Mouse (Mus musculus) cerebellum, adult 8-10 months (tissue): ENCODE measurements at regions not wholly inside any gene's neighbourhood (a gene's known extent, or its start where the extent isn't known, plus 50 kb on each side); places are given as distances from the start of the nearest gene placed in this dataset.

Experiments
- DNase-seq: peaks from one replicate; pipeline ENCODE4 v3.0.0; 2022

DNA sequence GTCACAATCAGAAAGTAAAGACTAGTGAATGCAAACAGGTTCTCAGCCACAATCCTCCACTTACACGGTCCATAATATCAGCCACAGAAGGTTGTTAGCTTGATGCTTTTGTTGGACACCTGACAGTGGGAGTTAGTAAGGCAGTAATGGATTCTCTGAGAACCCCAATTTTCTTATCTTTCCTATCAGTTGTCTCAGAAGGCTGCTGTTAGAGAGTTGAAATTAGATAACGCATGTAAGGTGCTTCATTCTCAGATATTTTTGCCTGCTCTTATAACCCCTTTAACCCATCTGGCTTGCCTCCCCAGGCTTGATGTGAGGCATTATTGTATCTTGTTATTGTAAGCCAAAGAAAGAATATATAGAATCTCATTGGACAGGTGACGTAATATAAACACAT is 63.0 kb upstream of the Ube2e3 start:
- no peak for DNase-seq

DNA sequence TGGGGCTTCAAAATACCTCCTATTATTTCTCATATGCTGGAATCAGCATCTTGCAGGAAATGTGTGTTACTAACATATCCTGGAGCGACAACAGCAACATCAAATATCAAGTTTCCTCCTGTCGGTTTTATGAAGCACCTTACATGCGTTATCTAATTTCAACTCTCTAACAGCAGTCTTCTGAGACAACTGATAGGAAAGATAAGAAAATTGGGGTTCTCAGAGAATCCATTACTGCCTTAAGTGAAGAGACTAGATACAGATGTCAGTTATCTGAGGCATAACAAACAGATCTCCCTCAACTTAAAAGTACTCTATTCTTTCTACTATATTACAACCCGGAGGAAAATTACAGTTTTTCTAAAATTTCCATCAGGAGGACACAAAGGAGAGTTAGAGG is 64.4 kb upstream of the Ube2e3 start:
- DNase-seq = no peak

DNA sequence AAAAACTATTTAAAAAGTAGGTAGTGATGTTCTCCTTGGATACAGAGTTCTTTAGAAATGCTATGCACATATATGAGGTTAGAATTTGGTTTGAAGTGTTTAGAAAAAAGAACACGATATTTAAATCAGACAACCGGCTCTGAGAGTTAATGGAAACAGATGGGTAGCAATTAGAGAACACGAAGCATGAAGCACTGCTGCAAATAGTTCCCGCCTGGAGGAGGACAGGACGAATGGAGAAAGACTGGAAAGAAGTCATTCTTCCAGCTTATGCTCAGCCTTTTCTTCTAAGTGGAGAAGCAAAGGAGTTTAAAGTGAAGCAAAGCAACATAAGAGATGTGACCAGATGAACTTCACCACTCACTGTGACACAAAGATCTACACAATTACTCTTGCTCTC is 72.5 kb upstream of the Ube2e3 start:
- DNase-seq = no peak

DNA sequence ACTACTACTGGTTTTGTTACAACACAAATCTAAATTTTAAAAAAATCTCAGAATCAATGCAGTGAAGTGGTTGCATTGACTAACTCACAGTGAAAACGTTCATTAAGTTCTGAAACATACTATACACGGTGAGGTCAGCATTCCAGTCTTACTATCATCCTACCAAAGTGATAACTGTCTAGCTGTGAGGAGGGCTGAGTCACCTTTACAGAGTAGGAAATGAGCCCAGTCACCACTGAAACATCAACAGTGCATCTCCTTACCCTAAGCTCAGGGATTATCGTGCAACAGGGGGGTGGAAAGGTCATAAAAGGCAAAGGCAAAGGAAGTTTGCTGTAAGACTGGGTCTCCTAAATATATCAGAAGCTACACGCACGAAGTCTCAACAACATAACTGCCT is 73.2 kb upstream of the Ube2e3 start:
- no peak for DNase-seq

DNA sequence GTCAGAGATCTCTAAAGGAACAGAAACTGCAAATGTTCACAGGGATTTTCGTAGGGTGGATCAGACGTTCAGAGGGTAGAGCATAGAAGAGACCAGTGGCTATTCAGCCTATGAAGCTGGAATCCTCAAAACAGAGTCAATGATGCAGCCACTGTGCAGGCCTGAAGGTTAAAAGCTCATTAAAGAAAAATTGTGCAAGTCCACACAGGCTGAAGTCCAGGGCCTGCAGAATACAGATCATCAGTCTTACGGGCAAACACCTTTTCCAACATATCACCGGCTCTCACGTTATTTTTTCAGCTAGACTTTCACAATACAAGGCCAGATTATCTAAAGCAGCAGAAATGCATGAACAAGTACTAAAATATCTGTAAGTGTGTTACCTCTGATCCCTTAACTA is 78.8 kb upstream of the Ube2e3 start:
- DNase-seq = no peak

DNA sequence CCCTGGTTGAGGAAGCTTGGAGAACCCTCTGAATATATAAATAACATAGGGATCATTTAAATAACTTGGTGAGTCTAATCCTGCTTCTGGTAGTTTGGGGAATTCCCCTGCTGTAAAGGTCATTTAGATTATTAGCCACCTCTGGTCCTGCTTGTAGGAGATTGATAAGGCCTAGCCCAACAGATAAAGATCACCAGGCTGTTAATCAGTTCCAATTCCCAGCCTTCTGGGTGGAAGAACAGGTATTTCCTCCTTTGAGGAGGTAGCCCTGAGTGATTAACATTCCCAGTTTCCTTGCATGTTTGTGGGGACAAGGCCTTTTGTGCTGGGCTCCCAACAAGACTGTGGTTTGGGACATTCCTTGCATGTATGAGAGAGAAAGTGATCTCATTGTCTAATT is 79.7 kb upstream of the Ube2e3 start:
- no peak for DNase-seq

DNA sequence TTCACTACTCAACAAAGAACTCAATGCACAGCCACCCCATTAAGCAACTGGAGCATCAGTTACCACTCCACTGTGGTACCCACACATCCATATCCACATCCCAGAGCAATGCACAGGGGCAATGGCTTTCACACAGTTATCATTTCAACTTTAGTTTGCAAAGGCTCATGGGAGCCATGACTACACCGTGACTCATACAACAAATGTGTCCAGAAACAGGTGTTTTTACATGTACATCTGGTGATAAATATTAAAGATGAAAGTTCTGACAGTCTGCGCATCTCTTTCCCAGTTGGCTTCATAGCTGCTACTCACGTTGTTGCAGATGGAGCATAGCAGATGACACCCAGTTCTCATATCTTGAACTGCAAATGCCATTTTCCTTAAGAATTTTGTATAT is 88.0 kb upstream of the Ube2e3 start:
- DNase-seq = no peak

DNA sequence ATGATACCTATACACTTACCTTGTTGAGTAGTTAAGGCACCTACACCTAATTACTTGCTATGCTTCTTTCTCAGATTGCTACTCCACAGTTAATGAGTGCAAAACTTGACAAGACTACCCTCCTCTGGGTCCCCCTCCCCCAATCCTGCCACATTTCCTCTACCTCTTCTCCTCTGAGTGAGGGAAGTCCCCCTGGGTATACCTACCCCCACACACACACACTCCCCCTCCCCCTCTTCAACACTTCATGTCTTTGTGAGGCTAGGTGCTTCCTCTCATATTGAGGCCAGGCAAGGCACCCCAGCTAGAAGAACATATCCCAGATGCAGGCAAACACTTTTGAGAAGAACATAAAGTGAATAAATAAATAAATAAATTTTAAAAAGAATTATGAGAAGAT is 90.3 kb upstream of the Ube2e3 start:
- no peak for DNase-seq

DNA sequence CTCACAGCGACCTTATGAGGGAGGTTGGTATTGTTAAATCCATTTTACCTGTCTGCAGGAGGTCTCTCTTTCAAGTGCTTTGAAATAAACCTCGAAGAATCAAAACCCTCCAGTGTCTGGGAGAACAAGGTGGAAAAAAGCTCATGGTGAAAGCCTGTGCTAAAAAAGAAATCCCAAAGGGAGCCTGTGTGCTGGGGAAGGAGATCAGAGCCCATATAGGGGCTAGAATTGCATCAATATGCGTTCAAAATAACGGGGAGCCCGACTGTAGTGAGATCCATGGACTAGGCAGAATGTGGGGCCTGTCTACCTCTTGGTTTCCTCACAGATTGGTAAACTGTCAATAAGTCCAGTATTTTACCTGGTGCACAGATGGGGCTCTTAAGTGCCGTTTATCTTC is 113.6 kb upstream of the Ube2e3 start:
- no peak for DNase-seq

DNA sequence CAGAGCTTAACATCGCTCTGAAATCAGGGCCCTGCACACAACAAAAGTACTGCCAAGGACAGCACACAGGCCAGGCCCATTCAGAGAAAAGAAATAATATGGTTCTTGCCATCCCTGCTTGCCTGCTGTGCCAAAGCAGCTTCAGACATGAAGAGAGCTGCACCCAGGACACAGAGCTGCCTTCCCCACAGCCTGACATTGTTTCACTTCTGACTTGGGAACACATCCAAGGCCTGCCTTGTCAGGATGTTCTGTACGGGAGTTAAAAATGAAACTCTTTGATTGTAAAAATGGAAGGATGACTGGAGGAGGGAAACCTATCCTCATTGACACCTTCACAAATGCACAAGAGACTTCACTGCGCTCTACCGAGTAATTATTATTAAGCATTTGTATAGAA is 114.0 kb upstream of the Ube2e3 start:
- no peak for DNase-seq

DNA sequence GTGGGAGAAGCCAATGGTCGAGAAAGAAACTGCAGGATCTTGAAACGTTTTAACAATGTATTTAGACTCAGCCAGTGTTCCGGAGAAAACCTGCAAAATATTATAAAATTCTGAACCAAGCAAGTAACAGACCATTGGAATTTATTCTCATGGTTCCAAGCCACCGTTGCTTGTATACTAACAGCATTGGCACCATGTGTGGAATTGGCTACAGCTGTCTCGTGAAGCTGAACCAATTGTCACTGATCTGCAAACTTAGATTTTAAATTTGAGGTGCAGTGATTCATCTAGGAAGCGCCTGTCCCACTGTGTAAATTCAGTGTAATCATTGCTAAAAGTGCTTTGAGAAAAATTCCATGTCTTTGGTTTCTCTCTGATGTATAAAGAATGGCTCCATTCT is 137.8 kb upstream of the Ube2e3 start:
- no peak for DNase-seq

DNA sequence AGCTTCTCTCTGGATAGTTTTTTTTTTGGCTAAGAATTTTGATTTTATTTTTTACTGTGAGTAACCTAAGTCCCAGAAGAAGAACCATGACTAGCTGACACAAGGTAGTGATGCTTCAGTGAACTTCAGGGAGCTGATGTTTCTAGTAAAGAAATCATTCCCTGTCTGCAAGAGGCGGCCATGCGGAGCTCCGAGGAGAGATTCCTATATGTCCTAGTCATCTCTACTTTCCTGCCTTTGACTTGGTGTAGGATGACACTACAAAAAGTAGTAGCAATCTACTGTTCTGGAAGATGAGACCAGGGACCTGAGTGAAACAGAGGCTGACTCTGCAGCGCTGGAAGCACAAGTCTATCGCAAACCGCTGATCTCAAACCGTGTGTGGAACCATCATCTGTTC is 141.9 kb upstream of the Ube2e3 start:
- no peak for DNase-seq

DNA sequence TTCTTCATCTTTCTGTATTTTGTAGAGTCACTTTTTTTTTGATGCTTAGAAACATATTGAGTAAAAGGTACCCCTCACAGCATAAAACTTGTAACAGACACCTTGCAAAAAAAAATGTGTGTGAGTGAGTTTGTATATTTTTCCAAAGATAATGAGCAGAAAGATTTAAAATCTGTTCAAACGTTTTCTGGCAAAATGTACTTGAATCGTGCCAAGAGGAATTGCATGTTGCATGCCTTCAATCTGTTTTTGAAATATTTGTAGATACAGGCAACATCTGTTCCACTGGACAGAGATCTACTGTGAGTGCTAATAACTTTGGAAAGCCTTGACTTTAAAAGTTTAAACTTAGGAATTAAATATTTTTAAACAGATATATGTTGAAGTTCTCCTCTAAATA is 143.5 kb upstream of the Ube2e3 start:
- DNase-seq = no peak

DNA sequence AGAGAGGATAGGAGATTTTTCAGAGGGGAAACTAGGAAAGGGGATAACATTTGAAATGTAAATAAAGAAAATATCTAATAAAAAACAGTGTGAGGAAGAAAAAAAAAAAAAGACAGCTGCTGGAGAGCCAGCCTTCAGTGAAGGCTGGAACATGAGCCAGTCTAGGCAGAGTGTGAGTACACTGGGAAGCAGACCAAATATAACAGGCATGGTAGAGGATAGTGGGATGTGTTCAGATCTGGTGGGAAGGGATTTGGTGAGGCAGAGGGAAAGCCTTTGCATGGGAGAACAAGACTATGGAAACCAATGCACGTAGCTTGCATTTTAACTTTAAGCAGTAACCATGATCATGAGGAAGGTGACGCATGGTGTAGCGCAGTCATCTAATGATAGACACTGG is 144.5 kb upstream of the Ube2e3 start:
- DNase-seq = no peak

DNA sequence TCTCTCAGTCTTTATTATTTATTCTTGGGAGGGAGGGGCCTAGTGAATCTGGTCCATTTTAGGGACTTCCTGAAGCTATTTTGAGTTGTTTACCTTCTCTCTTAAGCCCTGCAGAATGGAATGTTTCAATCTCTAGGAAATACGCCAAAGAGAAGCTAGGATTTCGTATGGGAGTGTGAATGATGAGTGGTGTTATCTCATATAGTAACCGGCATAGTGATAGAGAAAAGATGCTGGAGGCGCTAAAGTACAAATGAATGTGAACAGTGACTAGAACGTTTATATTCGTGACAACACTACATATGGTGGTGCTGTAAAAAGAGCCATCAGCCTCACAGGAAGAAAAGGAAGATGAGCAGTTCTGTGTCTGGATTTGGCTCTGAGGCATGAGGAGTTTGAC is 145.2 kb upstream of the Ube2e3 start:
- DNase-seq = no peak

DNA sequence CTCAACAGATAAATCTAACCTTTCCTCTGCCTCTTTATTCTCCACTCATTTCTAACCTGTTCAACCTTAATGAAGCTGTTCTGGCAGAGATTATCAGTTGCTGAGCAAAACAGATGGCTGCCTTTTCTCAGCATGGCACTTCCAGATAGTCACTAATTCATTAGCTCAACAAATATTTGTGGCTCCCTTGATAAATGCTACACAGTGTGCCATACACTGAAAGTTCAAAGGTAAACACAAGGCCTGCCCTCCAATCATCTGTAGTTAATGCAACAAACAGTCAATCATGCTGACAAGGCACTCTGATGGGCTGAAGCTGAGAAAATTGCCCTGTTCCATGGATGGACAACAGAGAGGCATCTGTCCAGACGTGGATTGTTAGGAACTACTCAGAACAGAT is 149.4 kb upstream of the Ube2e3 start:
- no peak for DNase-seq

DNA sequence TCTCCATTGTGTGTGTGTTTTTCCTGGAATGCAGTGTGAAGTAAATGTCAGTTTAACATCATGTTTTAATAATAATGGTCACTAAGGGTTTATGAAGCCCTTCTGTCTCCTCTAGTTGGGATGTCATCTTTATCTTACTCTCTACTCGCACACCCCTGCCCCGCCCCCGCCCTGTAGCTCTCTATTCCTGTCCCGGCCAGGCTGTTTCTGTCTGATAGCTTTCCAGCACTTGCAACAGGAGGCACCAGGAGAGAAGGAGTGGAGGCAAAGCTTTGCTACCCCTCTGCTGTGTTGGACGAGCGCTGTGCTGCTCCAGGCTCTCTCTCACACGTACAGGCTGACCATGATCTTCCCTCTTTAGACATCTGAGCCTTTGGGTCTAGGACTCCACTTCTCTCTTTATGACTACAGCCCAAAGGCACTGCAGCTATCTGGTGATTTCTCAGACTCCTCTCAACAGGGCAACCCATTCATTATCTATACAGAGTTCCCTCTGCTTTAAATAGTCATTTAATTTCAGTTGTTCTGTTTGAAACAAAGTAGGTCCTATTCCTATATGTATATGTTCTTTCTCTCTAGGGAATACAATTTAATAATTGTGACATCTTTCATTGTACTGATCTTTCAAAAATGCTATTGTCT is 151.6 kb upstream of the Ube2e3 start:
- DNase-seq = no peak

DNA sequence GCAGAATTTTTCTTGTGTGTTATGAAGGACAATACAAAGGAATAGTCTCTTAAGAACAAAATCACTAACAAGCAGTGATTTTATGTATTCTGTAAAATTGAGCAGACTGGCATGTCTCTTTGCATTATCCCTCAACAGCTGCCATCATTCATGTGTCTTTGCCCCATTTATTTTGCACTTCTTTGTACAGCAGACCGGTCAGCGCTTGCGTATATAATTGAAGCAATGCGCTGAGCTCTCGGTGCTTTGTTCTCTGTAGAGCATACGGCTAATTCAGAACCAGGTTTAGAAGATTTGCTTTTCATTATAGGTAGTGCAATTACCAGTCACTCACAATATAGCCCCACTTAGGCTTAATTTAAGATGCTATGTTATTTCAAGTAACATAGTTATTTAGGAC is 173.1 kb upstream of the Ube2e3 start:
- no peak for DNase-seq

DNA sequence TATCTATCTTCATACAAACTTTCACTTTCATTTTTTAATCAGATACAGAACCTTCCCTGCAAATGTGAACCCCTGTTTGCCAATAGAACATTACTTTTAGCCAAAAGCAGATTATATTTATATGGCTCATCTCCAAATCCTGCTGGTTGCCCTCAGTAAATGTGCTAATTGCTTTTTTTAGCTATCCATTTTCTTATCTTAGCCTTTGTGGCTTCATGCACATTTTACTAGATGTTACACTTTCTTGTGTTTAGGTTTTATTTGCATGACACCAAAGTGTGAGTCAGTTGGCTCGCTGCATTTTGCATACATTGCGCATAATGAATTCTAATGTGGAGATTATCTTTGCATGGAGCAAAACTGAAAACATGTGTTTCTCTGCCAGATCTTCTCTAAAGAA is 211.3 kb upstream of the Ube2e3 start:
- peak; percentile 16 for DNase-seq

DNA sequence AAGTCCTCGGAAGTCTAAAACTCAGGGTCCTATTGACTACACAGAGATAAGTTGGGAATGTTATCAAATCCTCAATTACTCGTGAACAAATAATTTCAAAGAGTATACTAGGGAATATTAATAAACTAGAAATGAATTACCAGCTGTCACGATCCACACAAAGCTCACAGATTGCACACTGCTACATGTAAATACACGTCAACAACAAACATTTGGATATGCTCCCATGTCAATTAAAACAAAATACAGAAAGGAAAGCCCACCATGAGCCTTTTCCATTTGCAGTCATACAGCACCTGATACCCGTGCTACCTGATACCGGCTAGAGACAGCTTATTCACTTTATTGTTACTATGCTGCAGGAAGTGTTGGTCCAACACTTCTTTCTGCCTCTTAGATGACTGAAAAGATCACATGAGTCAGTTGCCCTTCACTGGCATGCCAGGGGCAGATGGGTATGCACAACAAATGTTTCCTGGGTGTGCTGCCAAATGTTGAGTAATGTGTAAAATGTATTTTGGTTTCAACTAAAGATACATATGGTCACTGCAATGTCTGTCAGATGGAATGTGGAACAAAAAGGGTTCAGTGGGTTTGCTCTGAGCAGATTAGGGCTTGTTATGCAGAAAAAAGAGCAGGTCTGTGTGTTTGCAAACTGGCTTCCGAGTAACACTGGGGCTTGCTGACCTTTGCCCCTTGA is 212.6 kb upstream of the Ube2e3 start:
- DNase-seq = peak; percentile 78

DNA sequence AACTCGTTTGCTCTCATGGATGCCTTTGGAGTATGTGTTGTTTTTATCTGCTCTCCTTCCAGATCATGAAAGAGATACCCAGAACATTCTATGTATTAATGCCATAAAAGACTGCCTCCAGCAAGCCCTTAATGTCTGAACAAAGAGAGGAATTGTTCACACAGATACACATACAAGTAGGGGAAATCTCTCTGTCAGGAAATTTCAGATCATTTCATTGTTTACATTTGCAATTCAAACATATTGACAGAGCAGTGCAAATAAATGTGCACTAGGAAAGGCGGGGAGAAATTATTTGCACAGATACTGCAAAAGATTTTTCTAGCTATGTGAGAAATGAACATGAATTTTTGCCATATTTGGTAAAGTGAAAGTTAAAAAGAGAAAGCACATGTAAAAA is 216.4 kb upstream of the Ube2e3 start:
- no peak for DNase-seq

DNA sequence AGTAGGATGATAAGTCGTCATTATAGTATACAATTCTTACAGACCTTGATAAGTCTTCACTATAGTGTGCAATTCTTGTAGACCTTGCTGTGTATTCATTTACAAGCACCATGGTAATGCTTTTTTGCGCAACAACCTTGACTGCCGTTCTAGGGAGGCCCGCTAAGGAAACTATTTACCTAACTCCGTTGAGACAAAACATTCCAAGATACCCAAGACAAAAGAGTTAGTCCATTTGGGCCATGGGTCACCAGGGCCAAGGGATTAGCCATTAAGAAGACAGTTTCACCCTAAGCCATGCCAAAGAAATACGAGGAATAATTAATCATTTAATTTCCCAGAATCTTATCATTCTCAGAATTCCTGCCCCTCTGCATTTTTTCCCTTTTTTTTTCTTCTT is 227.6 kb upstream of the Ube2e3 start:
- no peak for DNase-seq

DNA sequence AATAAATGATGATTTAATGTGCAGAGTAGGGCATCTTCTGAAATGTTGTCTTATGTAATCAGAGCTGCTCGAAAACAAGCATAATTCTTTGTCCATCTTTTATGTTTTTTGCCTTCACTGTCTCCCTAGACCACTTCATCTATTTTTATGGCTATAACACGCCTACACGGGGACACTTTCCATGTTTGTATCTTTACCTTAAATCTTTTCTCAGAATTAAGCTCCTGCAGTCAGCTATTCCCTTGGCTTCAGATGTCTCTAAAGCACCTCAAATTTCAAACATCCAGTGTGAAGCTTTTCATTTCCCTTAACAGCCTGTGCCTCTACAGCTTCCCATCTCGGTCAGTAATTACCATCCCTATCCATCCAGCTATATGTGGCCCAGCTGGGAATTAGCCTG is 242.7 kb upstream of the Ube2e3 start:
- DNase-seq = no peak

DNA sequence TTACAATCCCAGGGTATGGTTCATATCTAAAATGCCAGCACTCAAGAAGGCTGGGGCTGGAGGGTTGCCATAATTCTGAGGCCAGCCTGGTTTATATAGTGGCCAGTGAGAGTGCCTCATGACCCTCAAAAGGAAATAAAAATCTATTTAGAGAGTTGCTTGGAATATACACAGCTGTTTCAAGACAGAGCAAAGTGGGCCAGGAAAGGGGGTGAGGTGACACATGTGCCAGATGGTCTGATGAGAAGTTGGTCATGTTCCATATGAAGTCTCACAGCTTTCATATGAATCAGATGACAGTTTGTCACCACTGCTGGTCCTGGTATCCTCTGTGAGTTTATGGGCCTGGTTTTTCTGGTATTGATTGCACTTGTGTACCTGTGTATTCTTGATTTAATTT is 261.5 kb upstream of the Ube2e3 start:
- DNase-seq = no peak

DNA sequence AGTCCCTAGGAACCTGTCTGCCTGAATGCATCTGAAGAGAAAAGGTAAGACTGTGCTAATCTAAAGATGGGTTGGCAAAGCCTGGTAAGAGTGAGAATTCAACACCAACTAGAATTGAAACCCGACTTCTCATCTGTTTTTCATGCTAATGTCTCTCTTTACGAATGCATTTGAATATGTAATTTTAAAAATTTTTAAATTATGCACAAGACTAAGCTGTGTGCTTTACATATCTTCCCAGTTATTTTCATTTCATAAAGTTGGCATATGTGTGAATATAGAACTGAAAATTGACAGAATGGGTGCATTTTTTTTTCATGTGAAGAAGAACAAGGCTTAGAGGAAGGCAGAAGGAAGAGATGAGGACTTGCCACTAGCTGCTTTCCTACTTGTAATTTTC is 267.2 kb upstream of the Ube2e3 start:
- DNase-seq = no peak
